Mouse (Mus musculus): Measurements from ENCODE around the gene Ckap2.
"Not testable (repeated sequence)": the region's sequence is repeated elsewhere in the genome, so short reads cannot be mapped to it uniquely, and the experiment has no call there.

Gene Ckap2

GRCm38 (mm10) chr8:22148367-22148740 is 37.3 kb downstream of the Ckap2 start:
- no peak for DNase-seq (ENCODE audit: low spot score)

GRCm38 (mm10) chr8:22147706-22148366 is 37.8 kb downstream of the Ckap2 start:
- DNase-seq (ENCODE audit: low spot score): no peak

- no peak for DNase-seq (ENCODE audit: low spot score)
Observed at GRCm38 (mm10) chr8:22145831-22146230, 39.8 kb downstream of the Ckap2 start.

- DNase-seq (ENCODE audit: low spot score): no peak
Observed at GRCm38 (mm10) chr8:22143764-22144491, 41.7 kb downstream of the Ckap2 start.

- DNase-seq (ENCODE audit: low spot score): no peak
Observed at GRCm38 (mm10) chr8:22142592-22142991, 43.0 kb downstream of the Ckap2 start.

GRCm38 (mm10) chr8:22141836-22142385 is 43.7 kb downstream of the Ckap2 start:
- no peak for DNase-seq (ENCODE audit: low spot score)

- not testable (repeated sequence) for DNase-seq (ENCODE audit: low spot score)
Observed at GRCm38 (mm10) chr8:22136462-22136861, 49.2 kb downstream of the Ckap2 start.

- no peak for DNase-seq (ENCODE audit: low spot score)
Observed at GRCm38 (mm10) chr8:22134750-22135135, 50.9 kb downstream of the Ckap2 start.

GRCm38 (mm10) chr8:22134078-22134749 is 51.4 kb downstream of the Ckap2 start:
- no peak for DNase-seq (ENCODE audit: low spot score)

GRCm38 (mm10) chr8:22132062-22132461 is 53.6 kb downstream of the Ckap2 start:
- no peak for DNase-seq (ENCODE audit: low spot score)

GRCm38 (mm10) chr8:22124220-22125152 is 61.1 kb downstream of the Ckap2 start, which contains the start of gene Nek5:
Nek5 (minus strand) TSS chr8:22125053.
- no peak for DNase-seq (ENCODE audit: low spot score)
